Mouse (Mus musculus) Patski (cell line): ENCODE measurements around the gene Inppl1. TPM values are rescaled to one million over a fixed set of nuclear protein-coding genes. Genes with fewer than 3 reads are reported as not detected.

Source experiments
- ATAC-seq: fragments of 100-300 bp; one replicate; pipeline ENCODE4 v1.8.0; 2021
- CTCF ChIA-PET: fragments of 350-600 bp; sonication (Branson Sonifier 250); formaldehyde crosslinking; loops from one replicate; lab custom pipeline; 2022; ENCODE audit warnings: inconsistent platforms; lab: Charles Lee
- POLR2A ChIA-PET: fragments of 350-600 bp; sonication (Branson Sonifier 250); formaldehyde crosslinking; loops from one replicate; lab custom pipeline; 2022; ENCODE audit warnings: antibody characterized with exemption, inconsistent platforms; lab: Charles Lee
- DNase-seq: peaks from one replicate; pipeline ENCODE4 v3.0.0-alpha.2; 2011; ENCODE audit warnings: low read depth, low spot score
- H3K27me3 ChIP-seq: fragments of 371-371 bp; one replicate; pipeline ENCODE4 v1.5.1; 2021
- CTCF ChIP-seq: fragments of 100-300 bp; IDR thresholded peaks from one replicate; pipeline ENCODE4 v1.5.1; 2021
- in situ Hi-C: fragments of 300-500 bp; cut with MboI; formaldehyde crosslinking; loops from 3 replicates; pipeline ENCODE4 v1.11.1; 2018; ENCODE audit warnings: low pct_unique_long_range_greater_than_20kb, mixed read lengths
- polyA plus RNA-seq: library from polyadenylated mRNA; unstranded; gene quantifications from one replicate; pipeline ENCODE4 v1.2.3, GENCODE M21; 2021

Inppl1 gene
- polyA plus RNA-seq, 1 experiment from 2014 or later = 148 TPM

- no peaks in the 10 kb centered on the region for H3K27me3 ChIP-seq
- ATAC-seq (no peak), DNase-seq (no peak)
- POLR2A ChIA-PET = interaction anchor here (0.9 kb wide), 1 partner anchor 10 kb away, joined by 3 read pairs; no protein-coding TSS in a partner anchor
- TF ChIP-seq CTCF = no peak
- in situ Hi-C loops = no loop called here
- CTCF ChIA-PET = interaction anchor here (1.9 kb wide), 1 partner anchor 10 kb away, joined by 7 read pairs; no protein-coding TSS in a partner anchor
Observed at GRCm38 (mm10) chr7:101851689-101852088, 13.7 kb upstream of the Inppl1 start.

- no peak for TF ChIP-seq CTCF
- ChIA-PET POLR2A (no interaction called here), CTCF (no interaction called here)
- ATAC-seq (no peak), DNase-seq (no peak)
- in situ Hi-C loops = no loop called here
- no peaks in the 10 kb centered on the region for H3K27me3 ChIP-seq
Observed at GRCm38 (mm10) chr7:101847934-101848333, 9.9 kb upstream of the Inppl1 start.

GRCm38 (mm10) chr7:101844186-101844585 lies 6.2 kb upstream of the Inppl1 start:
- ATAC-seq (no peak), DNase-seq (no peak)
- no peaks in the 10 kb centered on the region for H3K27me3 ChIP-seq
- TF ChIP-seq CTCF = no peak
- ChIA-PET CTCF (interaction anchor here (1.0 kb wide), 1 partner anchor 11 kb away, joined by 4 read pairs; no protein-coding TSS in a partner anchor), POLR2A (no interaction called here)
- in situ Hi-C loops = no loop called here

GRCm38 (mm10) chr7:101837154-101837605 lies 849 bp downstream of the Inppl1 start:
- TF ChIP-seq CTCF = no peak
- POLR2A ChIA-PET = interaction anchor here (0.9 to 1.6 kb wide), 3 partner anchors 32 to 60 kb away, joined by 3 to 4 read pairs (median 4); no protein-coding TSS in a partner anchor
- CTCF ChIA-PET = interaction anchor here (1.4 kb wide), 1 partner anchor 14 kb away, joined by 7 read pairs; no protein-coding TSS in a partner anchor
- in situ Hi-C loops = no loop called here
- ATAC-seq = no peak
- H3K27me3 ChIP-seq = no peaks in the 10 kb centered on the region
- no peak for DNase-seq

- CTCF ChIA-PET = interaction anchor here (1.4 kb wide), 1 partner anchor 14 kb away, joined by 7 read pairs; no protein-coding TSS in a partner anchor
- ATAC-seq (no peak), DNase-seq (no peak)
- no peaks in the 10 kb centered on the region for H3K27me3 ChIP-seq
- POLR2A ChIA-PET = interaction anchor here (0.9 to 1.6 kb wide), 2 partner anchors 60 to 61 kb away, joined by 3 to 4 read pairs; no protein-coding TSS in a partner anchor
- TF ChIP-seq CTCF = no peak
- in situ Hi-C loops = no loop called here
Observed at GRCm38 (mm10) chr7:101836271-101837153, 1.5 kb downstream of the Inppl1 start.

GRCm38 (mm10) chr7:101835457-101836109 lies 2.4 kb downstream of the Inppl1 start:
- ChIA-PET CTCF (interaction anchor here (1.0 to 1.7 kb wide), 4 partner anchors 15 to 169 kb away, joined by 3 to 7 read pairs (median 4); no protein-coding TSS in a partner anchor), POLR2A (interaction anchor here (0.7 to 1.3 kb wide), 3 partner anchors 14 to 122 kb away, joined by 3 to 4 read pairs (median 4); no protein-coding TSS in a partner anchor)
- H3K27me3 ChIP-seq = no peaks in the 10 kb centered on the region
- ATAC-seq (no peak), DNase-seq (no peak)
- in situ Hi-C loops = no loop called here
- no peak for TF ChIP-seq CTCF

GRCm38 (mm10) chr7:101834903-101835302 lies 3.1 kb downstream of the Inppl1 start:
- in situ Hi-C loops = loop anchor here (5.0 kb wide), 1 partner anchor 158 kb away; no protein-coding TSS in a partner anchor
- CTCF ChIA-PET = interaction anchor here (1.0 to 1.7 kb wide), 5 partner anchors 20 to 181 kb away, joined by 3 to 4 read pairs (median 3); no protein-coding TSS in a partner anchor
- H3K27me3 ChIP-seq = no peaks in the 10 kb centered on the region
- no peak for TF ChIP-seq CTCF
- DNase-seq (no peak), ATAC-seq (no peak)
- POLR2A ChIA-PET = interaction anchor here (0.7 to 1.3 kb wide), 3 partner anchors 13 to 121 kb away, joined by 3 to 4 read pairs (median 4); no protein-coding TSS in a partner anchor

GRCm38 (mm10) chr7:101833916-101834584 lies 4.0 kb downstream of the Inppl1 start:
- POLR2A ChIA-PET = interaction anchor here (1.2 kb wide), 1 partner anchor 63 kb away, joined by 4 read pairs; no protein-coding TSS in a partner anchor
- CTCF ChIA-PET = interaction anchor here (0.9 to 1.7 kb wide), 5 partner anchors 10 to 180 kb away, joined by 3 to 4 read pairs (median 3); no protein-coding TSS in a partner anchor
- in situ Hi-C loops = loop anchor here (5.0 kb wide), 1 partner anchor 157 kb away; no protein-coding TSS in a partner anchor
- no peak for TF ChIP-seq CTCF
- DNase-seq (no peak), ATAC-seq (no peak)
- no peaks in the 10 kb centered on the region for H3K27me3 ChIP-seq

GRCm38 (mm10) chr7:101833352-101833751 lies 4.7 kb downstream of the Inppl1 start:
- DNase-seq = no peak
- POLR2A ChIA-PET = no interaction called here
- in situ Hi-C loops = loop anchor here (5.0 kb wide), 1 partner anchor 156 kb away; no protein-coding TSS in a partner anchor
- CTCF ChIA-PET = interaction anchor here (0.9 to 1.1 kb wide), 2 partner anchors 10 to 167 kb away, joined by 3 to 4 read pairs; no protein-coding TSS in a partner anchor
- no peak for TF ChIP-seq CTCF
- H3K27me3 ChIP-seq = no peaks in the 10 kb centered on the region
- no peak for ATAC-seq
